Mouse (Mus musculus): Measurements from ENCODE around the gene Rnf41. TPM values are rescaled to one million over a fixed set of nuclear protein-coding genes. Genes with fewer than 3 reads are reported as not detected.

Rnf41 gene
- total RNA-seq, 2 experiments from 2014 or later: 67.2 to 72.0 TPM

DNA sequence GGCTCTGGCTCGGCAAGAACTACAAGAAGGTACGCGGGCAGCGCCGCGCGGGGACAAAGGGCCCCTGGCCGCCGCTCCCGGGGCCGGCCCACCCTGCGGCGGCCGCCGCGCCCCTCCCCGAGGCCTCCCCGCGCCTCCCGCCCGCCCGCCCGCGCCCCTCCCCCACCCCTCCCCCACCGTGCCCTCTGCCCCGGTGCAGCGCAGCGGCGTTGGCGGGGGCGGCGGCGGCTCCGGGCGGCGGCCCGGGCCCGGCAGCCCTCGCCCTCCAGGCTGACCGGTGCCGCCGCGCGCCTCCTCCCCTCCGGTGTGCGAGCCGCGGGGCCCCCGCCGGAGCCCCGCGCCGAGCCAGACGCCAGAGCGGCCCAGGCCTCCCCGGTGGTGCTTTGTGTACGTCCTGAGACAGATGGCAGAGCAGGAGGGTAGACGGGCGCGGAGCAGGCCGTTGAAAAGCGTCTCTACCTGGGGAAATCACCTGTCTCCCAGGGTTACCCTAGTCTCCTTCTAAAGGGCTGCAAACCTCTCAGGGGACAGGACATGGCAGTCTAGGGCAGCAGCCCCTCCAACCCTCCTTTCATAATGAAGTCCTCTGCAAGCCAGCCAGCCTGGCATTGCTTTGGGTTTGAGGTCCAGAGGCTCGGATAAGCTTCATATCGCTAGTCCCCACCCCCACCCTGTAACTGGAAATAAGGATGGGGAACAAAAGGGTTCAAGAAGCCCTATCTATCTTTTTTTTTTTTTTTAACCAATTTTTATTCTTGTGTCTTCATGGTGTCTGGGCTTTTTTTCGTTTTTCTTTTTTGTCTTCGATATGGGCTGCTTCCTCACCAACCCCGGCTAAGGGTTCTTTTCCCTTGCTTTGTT lies 48.2 kb downstream of the Rnf41 start:
- DNase-seq (ENCODE audit: low spot score in 2 of 2): peak; percentile 41 to 64

DNA sequence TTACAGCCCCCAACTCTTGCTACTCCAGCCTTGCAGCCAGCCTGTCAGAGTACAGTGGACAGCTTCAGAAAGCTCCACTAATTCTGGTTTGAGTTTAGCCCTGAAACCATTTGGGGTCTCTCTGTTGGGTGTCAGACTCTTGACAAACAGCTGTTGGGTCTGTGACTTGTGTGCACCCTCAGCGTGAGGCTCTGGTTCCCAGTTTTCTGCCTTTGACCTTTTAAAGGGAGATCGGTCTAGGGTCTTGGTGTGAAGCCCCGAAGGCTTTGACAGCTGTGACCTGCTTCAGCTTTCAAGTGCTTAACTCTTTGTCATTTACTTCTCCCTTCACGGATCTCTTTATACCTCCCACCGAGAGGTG lies 48.8 kb downstream of the Rnf41 start:
- DNase-seq (ENCODE audit: low spot score in 2 of 2): no peak

DNA sequence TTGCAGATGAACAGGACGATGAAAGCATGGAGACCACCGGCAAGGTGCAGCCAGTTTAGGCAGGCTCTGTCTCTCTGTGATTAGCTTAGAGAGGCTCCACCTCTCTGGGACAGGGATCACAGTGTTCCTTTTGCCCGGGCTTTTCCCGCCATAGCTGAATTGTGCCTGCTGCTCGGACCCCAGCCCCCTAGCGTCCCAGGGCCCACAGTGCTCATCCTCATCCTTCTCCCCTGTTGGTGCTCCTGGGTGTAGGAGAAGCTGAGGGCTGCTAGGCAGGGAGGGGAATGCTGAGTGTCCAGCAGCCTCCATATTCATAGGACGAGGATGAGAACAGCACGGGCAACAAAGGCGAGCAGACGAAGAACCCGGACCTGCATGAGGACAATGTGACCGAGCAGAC lies 62.9 kb downstream of the Rnf41 start:
- DNase-seq (ENCODE audit: low spot score in 2 of 2): no peak

GRCm38 (mm10) chr10:128486370-128486769 lies 74.9 kb downstream of the Rnf41 start:
- DNase-seq (ENCODE audit: low spot score in 2 of 2): no peak

GRCm38 (mm10) chr10:128487861-128488712 lies 76.6 kb downstream of the Rnf41 start:
- peak in 1 of 2 experiments; percentile 20 for DNase-seq (ENCODE audit: low spot score in 2 of 2)

DNA sequence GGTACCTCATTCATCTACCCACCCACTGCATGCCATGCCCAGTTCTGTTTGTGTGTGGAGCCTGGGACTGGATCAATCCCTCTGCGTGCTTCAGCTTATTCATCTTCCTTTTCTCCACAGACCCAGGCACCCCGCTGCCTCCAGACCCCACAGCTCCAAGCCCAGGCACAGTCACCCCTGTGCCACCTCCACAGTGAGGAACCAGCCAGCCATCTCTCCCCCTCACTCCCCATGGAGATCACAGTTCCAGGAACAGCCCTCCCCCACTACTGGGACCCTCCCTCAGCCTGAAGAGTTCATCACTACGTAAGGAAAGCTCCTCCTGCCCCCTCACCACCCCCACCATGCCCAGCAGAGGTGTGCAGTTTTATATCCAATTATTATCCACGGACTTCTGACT lies 77.3 kb downstream of the Rnf41 start:
- no peak for DNase-seq (ENCODE audit: low spot score in 2 of 2)

- peak in 1 of 2 experiments; percentile 27 for DNase-seq (ENCODE audit: low spot score in 2 of 2)
Observed at GRCm38 (mm10) chr10:128489380-128489779, 77.9 kb downstream of the Rnf41 start.

GRCm38 (mm10) chr10:128489785-128490184 lies 78.3 kb downstream of the Rnf41 start:
- DNase-seq (ENCODE audit: low spot score in 2 of 2): no peak

DNA sequence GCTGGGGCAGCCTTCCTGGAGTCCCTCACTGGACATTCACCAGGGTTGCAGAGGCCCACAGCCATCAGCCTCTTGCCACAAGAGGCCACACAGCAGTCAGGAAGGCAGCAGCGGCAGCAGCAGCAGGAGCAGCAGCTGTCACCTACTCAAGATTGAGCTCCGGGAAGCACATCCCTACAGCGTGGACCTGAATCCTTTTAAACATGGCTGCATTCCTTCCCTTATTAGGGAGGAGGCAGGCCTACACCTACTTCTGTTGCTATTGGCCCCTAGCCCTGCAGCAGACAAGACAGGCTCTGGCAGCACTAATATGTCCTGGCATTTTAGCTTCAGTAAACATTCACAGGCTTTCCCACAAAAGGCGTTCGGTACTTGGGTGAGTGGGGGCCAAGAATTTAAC lies 78.8 kb downstream of the Rnf41 start:
- DNase-seq (ENCODE audit: low spot score in 2 of 2): peak; percentile 16 to 50

- DNase-seq (ENCODE audit: low spot score in 2 of 2): no peak
Observed at GRCm38 (mm10) chr10:128490912-128491311, 79.5 kb downstream of the Rnf41 start.

Small RNA genes lying within 50 kb of the gene (microRNA-seq; reads per million reads assigned to microRNA genes)
- gene Gm25361: 0 reads per million in 2 experiments
- gene Gm26308: 0 to 0.57 reads per million in 2 experiments
- 0.45 to 1.1 reads per million in 2 experiments for gene Mir6914
- 5.1 to 5.7 reads per million in 2 experiments for gene Mir6915
- 1.1 to 2.0 reads per million in 2 experiments for gene Mir8105

Other genes starting within 250 kb of the Rnf41 start
- gene Rbms2, start 231.4 kb upstream of the Rnf41 start, total RNA-seq (2021): 10 to 100 TPM; 13.4 to 14.6 TPM
- gene Gls2, start 217.2 kb upstream of the Rnf41 start, total RNA-seq (2021): 10 to 100 TPM; 14.2 to 18.4 TPM
- 10 to 100 TPM; 11.1 to 11.5 TPM for gene Spryd4, start 199.8 kb upstream of the Rnf41 start, total RNA-seq (2021)
- gene Mip, start 185.8 kb upstream of the Rnf41 start, total RNA-seq (2021): not detected
- 1 to 10 TPM; 4.1 to 7.6 TPM for gene Timeless, start 179.6 kb upstream of the Rnf41 start, total RNA-seq (2021)
- gene Apon, start 157.6 kb upstream of the Rnf41 start, total RNA-seq (2021): not detected
- not detected for gene Apof, start 143.0 kb upstream of the Rnf41 start, total RNA-seq (2021)
- 10 to 100 TPM; 29.2 to 30.3 TPM for gene Stat2, start 141.1 kb upstream of the Rnf41 start, total RNA-seq (2021)
- gene Il23a, start 112.9 kb upstream of the Rnf41 start, total RNA-seq (2021): 1 to 10 TPM; 2.4 to 3.2 TPM
- gene Pan2, start 108.3 kb upstream of the Rnf41 start, total RNA-seq (2021): 10 to 100 TPM; 15.1 to 15.4 TPM
- 10 to 100 TPM; 76.5 to 80.3 TPM for gene Cnpy2, start 89.2 kb upstream of the Rnf41 start, total RNA-seq (2021)
- 100 to 1,000 TPM; 260 to 274 TPM for gene Cs, start 73.9 kb upstream of the Rnf41 start, total RNA-seq (2021)
- 10 to 100 TPM; 60.0 to 62.1 TPM for gene Coq10a, start 42.7 kb upstream of the Rnf41 start, total RNA-seq (2021)
- 10 to 100 TPM; 83.6 to 86.7 TPM for gene Ankrd52, start 34.5 kb upstream of the Rnf41 start, total RNA-seq (2021)
- under 1 TPM in 1 of 2 experiments, not detected in 1; 0.60 TPM for gene Slc39a5, start 10.4 kb upstream of the Rnf41 start, total RNA-seq (2021)
- gene Nabp2, start 165 bp upstream of the Rnf41 start, total RNA-seq (2021): 10 to 100 TPM; 94.5 TPM
- 100 to 1,000 TPM; 208 to 212 TPM for gene Smarcc2, start 47.6 kb downstream of the Rnf41 start, total RNA-seq (2021)
- gene Myl6, start 82.5 kb downstream of the Rnf41 start, total RNA-seq (2021): 100 to 1,000 TPM; 596 to 608 TPM
- gene Myl6b, start 87.0 kb downstream of the Rnf41 start, total RNA-seq (2021): 10 to 100 TPM; 15.5 to 16.2 TPM
- 1 to 10 TPM; 8.6 to 9.1 TPM for gene Esyt1, start 114.2 kb downstream of the Rnf41 start, total RNA-seq (2021)
- 10 to 100 TPM in 1 of 2 experiments, 1 to 10 TPM in 1; 9.1 to 12.0 TPM for gene Zc3h10, start 136.1 kb downstream of the Rnf41 start, total RNA-seq (2021)
- gene Rpl41, start 137.6 kb downstream of the Rnf41 start, total RNA-seq (2021): 1,000 to 10,000 TPM; 1,911 to 2,072 TPM
- 10 to 100 TPM; 72.9 to 74.1 TPM for gene Pa2g4, start 154.3 kb downstream of the Rnf41 start, total RNA-seq (2021)
- 1 to 10 TPM; 5.6 to 6.5 TPM for gene Erbb3, start 178.0 kb downstream of the Rnf41 start, total RNA-seq (2021)
- 100 to 1,000 TPM; 329 to 373 TPM for gene Rps26, start 215.1 kb downstream of the Rnf41 start, total RNA-seq (2021)
- gene Ikzf4, start 234.3 kb downstream of the Rnf41 start, total RNA-seq (2021): 10 to 100 TPM; 12.9 to 13.7 TPM

Measured in layer of hippocampus, postnatal 14 days (tissue).